Mouse (Mus musculus) kidney, adult 2 months (tissue): ENCODE measurements at regions not wholly inside any gene's neighbourhood (a gene's known extent, or its start where the extent isn't known, plus 50 kb on each side); places are given as distances from the start of the nearest gene placed in this dataset.

Experiments
- CTCF ChIP-seq: fragments of 200-500 bp; conservative IDR thresholded peaks from 2 replicates; pipeline ENCODE4 v1.5.1; 2011; ENCODE audit warnings: low read depth, mild to moderate bottlenecking, control low read depth, low read length, moderate library complexity, mixed read lengths; ENCODE audit not compliant: insufficient read depth, insufficient read length
- POLR2A ChIP-seq: fragments of 200-500 bp; IDR thresholded peaks from one replicate; pipeline ENCODE4 v1.6.1; 2011; ENCODE audit warnings: low read depth, low read length, control low read depth

- TF ChIP-seq CTCF: no peak
- TF ChIP-seq POLR2A: no peak
Measured at GRCm38 (mm10) chr9:61220017-61220416, 152.1 kb upstream of the Tle3 start.
